Mouse (Mus musculus) intestine, embryonic 16.5 days (tissue): Measurements from ENCODE around the gene Akr1b7. TPM values are rescaled to one million over a fixed set of nuclear protein-coding genes. Genes with fewer than 3 reads are reported as not detected.
"Not testable (repeated sequence)": the region's sequence is repeated elsewhere in the genome, so short reads cannot be mapped to it uniquely, and the experiment has no call there.

Experiments used
- ATAC-seq: fragments of 200-750 bp; cut with Nextera tagmentation; 2 replicates; pipeline ENCODE4 v1.8.0; 2017; ENCODE audit warnings: moderate TSS enrichment, moderate library complexity
- H3K27ac ChIP-seq: fragments of 300-500 bp; sonication (generic); 2 replicates; pipeline ENCODE4 v1.5.1; 2014; ENCODE audit warnings: mild to moderate bottlenecking, low read length
- H3K27me3 ChIP-seq: fragments of 300-500 bp; sonication (generic); replicated peaks from 2 replicates; pipeline ENCODE4 v1.6.1; 2014; ENCODE audit warnings: low read length, control low read depth, mixed read lengths; ENCODE audit not compliant: control insufficient read depth, insufficient read depth
- H3K36me3 ChIP-seq: fragments of 300-500 bp; sonication (generic); 2 replicates; pipeline ENCODE4 v1.6.1; 2014; ENCODE audit warnings: low read length, control low read depth; ENCODE audit not compliant: control insufficient read depth, insufficient read depth
- H3K4me1 ChIP-seq: fragments of 300-500 bp; sonication (generic); 2 replicates; pipeline ENCODE4 v1.6.1; 2014; ENCODE audit warnings: low read length, control low read depth, mixed read lengths; ENCODE audit not compliant: control insufficient read depth, insufficient read depth
- H3K4me2 ChIP-seq: fragments of 300-500 bp; sonication (generic); 2 replicates; pipeline ENCODE4 v1.6.1; 2014; ENCODE audit warnings: low read depth, low read length, control low read depth
- H3K4me3 ChIP-seq: fragments of 300-500 bp; sonication (generic); 2 replicates; pipeline ENCODE4 v1.5.1; 2014; ENCODE audit warnings: mild to moderate bottlenecking, low read length
- H3K9ac ChIP-seq: fragments of 300-500 bp; sonication (generic); 2 replicates; pipeline ENCODE4 v1.6.1; 2014; ENCODE audit warnings: low read depth, low read length
- H3K9me3 ChIP-seq: fragments of 300-500 bp; sonication (generic); 2 replicates; pipeline ENCODE4 v1.6.1; 2016; ENCODE audit warnings: low read length, control low read depth; ENCODE audit not compliant: control insufficient read depth
- WGBS: fragments of 180-500 bp; shearing (Covaris S2); extraction: QIAGEN DNeasy Blood & Tissue Kit; methylation state at CpG from one replicate; pipeline ENCODE4 v1.1.7; 2014; 5-methylcytosine and 5-hydroxymethylcytosine counted together
- polyA plus RNA-seq: library from polyadenylated mRNA; unstranded; fragments of >200 nt; fragmentation: Nextera tagmentation; extraction: Ambion mirVana; gene quantifications from 2 replicates; pipeline ENCODE4 v1.2.1, GENCODE M21; 2015

Akr1b7 gene
- polyA plus RNA-seq, 1 experiment from 2014 or later = 39.6 TPM

DNA sequence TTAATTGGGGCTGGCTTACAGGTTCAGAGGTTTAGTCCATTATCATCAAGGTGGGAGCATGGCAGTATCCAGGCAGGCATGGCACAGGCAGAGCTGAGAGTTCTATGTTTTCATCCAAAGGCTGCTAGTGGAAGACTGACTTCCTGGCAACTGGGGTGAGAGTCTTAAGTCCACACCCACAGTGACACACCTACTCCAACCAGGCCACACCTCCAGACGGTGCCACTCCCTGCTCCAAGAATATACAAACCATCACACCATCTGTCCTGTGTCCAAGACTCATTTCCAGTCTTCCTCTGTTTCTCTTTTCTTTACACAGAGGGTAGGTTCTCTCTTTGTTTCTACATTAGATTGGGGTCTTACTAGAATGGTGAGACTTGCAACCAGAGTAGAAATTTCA lies 1.3 kb downstream of the Akr1b7 start:
- H3K9me3 ChIP-seq, H3K36me3 ChIP-seq, H3K4me1 ChIP-seq, H3K27me3 ChIP-seq, H3K4me2 ChIP-seq, H3K9ac ChIP-seq, H3K27ac ChIP-seq, H3K4me3 ChIP-seq: not testable (repeated sequence)
- ATAC-seq = peak; percentile 55; the same call in 1 of the 2 replicates
- 13% methylated on average over 1 of the region's 1 CpGs for WGBS

DNA sequence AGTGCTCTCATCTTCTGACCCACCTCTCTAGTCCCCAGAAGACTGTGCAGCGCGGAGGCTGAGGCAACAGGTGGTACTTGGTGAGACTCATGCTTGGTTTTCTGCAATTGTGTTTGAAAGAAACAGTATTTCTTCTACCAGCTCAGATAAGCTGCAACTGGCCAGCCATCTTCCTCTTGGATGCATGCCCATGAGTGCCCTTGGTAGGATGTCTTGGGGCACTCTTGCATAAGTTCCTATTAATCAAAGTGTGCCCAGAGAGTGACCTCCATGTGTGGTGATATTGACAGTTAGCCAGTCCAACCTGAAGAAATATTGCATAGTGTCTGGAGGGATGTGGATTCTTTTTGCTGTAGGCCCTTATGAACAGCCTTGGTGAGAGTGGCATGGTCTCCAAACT lies 4.4 kb downstream of the Akr1b7 start:
- no peaks in the 10 kb centered on the region for H3K36me3 ChIP-seq

DNA sequence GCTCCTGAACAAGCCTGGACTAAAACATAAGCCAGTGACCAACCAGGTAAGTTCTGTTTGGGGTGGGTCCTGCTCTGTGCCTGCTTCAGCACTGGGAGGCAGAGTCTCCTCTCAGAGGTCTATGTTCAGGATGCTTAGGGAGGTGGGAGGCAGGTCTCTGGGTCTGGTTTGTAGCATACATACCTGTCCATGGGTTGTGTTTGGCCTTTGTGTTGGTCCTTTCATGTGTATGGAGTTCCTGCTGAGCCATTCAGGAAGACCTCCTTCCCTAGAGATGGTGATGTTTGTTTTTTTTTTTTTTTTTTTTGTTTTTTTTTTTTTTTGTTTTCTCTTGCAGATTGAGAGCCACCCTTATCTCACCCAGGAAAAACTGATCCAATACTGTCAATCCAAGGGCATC lies 6.9 kb downstream of the Akr1b7 start:
- Histone ChIP-seq H3K27me3 (no peaks in the 10 kb centered on the region), H3K4me2 (no peak overlapping the region), H3K4me1 (no peaks in the 10 kb centered on the region), H3K27ac (no peak overlapping the region), H3K9ac (no peak overlapping the region), H3K9me3 (no peaks in the 10 kb centered on the region), H3K4me3 (no peak overlapping the region), H3K36me3 (no peaks in the 10 kb centered on the region)
- no peak for ATAC-seq

More for the DNA sequence above, 4.4 kb downstream of the Akr1b7 start:
- H3K27me3 ChIP-seq = no peaks in the 10 kb centered on the region
- no peak overlapping the region for H3K4me3 ChIP-seq
- H3K4me2 ChIP-seq = no peak overlapping the region
- 100% methylated on average over 2 of the region's 2 CpGs for WGBS
- H3K27ac ChIP-seq = no peak overlapping the region
- H3K9me3 ChIP-seq = no peaks in the 10 kb centered on the region
- no peak overlapping the region for H3K9ac ChIP-seq
- no peak for ATAC-seq
- no peaks in the 10 kb centered on the region for H3K4me1 ChIP-seq

DNA sequence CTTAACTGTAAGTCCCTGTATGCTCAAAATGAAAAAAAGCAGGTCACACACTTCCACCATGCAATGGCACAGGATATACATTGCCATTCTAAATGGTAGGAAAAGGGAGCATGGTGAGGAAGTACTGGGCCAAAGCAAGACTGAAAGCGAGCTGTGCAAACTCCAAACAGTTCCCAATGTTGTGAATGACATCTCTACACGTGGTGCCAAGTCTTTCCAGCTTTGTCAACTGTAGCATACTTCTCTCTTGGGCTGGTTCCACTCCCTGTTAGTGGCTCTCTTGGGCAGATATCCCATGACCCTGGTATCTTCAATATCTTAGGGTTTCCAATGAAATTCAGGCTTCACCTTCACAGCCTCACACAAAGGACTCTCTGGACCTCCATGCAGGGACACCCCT lies 26.9 kb downstream of the Akr1b7 start:
- WGBS = 59% methylated on average over 2 of the region's 2 CpGs
- ATAC-seq = no peak
- Histone ChIP-seq H3K4me3 (no peak overlapping the region), H3K27me3 (no peaks in the 10 kb centered on the region), H3K27ac (no peak overlapping the region), H3K4me2 (no peak overlapping the region), H3K9ac (no peak overlapping the region), H3K36me3 (no peaks in the 10 kb centered on the region), H3K9me3 (no peaks in the 10 kb centered on the region), H3K4me1 (no peaks in the 10 kb centered on the region)

DNA sequence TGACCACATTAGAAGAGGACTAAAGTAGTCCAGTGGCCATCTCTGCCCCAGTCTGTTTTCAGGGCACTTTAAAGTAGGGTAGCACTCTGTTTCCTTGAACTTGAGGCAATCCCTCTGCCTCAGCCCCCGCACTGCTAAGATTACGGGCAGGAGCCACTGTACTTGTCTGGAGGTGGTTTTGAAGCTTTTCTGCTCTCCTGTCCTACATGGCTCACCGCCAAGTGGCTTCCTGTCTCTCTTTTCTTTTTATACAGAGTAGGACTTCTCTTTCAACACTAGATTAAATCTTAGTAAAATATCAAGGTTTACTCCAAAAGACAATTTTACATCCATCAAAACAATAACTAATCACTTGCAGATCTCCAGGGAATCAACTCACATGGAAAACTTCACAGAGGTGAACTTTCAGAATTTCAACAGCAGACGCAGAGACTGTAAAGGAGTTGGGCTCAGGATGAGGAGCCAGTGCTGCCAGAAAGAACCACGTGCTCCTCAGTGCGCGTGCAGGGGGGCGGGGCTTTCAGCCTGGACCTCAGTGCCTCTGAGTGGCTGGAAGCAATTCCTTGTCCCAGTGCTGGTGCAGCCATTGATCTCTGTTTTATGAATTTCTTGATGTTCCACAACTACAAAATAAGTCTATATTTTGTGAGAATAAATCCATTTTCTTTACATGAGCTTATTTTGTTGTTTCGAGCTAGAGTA lies 29.6 kb downstream of the Akr1b7 start:
- ATAC-seq = no peak
- Histone ChIP-seq H3K27me3 (no peaks in the 10 kb centered on the region), H3K4me1 (no peaks in the 10 kb centered on the region), H3K9ac (no peak overlapping the region), H3K4me3 (no peak overlapping the region), H3K9me3 (no peaks in the 10 kb centered on the region), H3K27ac (no peak overlapping the region), H3K36me3 (no peaks in the 10 kb centered on the region), H3K4me2 (no peak overlapping the region)
- WGBS = 59% methylated on average over 9 of the region's 9 CpGs

DNA sequence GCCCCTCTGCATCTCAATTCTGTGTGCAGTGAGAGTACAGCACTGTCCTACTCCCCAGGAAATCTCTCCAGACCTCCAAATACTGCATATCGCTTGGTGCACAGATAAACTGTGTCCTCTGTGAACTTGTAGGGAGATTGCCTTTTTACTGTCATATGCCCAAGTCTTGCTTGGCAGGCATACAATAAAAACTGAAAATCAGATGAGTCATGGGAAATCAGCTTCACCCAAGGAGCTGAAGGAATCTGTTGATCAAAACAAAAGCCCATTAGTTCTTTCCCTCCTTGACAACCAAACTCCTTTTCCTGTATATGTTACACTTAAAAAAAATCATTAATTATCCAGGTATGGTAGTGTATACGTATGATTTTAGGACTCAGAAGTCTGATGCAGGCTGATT lies 31.7 kb downstream of the Akr1b7 start:
- H3K9me3 ChIP-seq = no peaks in the 10 kb centered on the region
- ATAC-seq = no peak
- H3K9ac ChIP-seq = no peak overlapping the region
- no peak overlapping the region for H3K27ac ChIP-seq
- no peaks in the 10 kb centered on the region for H3K36me3 ChIP-seq
- no peak overlapping the region for H3K4me2 ChIP-seq
- no peak overlapping the region for H3K4me3 ChIP-seq
- no peaks in the 10 kb centered on the region for H3K27me3 ChIP-seq
- WGBS = 76% methylated on average over 2 of the region's 2 CpGs
- no peaks in the 10 kb centered on the region for H3K4me1 ChIP-seq

DNA sequence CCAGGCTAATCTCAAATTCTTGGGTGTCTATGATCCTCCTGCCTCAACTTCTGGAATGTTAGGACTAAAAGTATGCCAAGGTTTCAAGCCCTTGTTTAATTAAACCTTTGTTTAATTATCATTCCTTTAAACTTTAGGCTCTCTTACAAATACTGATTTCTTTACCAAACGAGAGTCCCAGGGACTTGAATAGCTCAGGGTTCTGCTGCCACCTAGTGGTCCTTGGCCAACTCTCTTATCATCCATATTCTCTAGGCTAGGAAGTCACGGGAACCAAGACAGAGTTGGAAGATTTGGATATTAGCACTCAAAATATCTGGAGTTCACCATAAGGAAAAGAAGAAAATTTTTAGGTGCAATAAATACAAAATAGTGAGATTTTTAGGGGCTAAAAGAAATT lies 35.8 kb downstream of the Akr1b7 start:
- ATAC-seq = no peak
- no peak overlapping the region for H3K9ac ChIP-seq
- H3K4me2 ChIP-seq = no peak overlapping the region
- no peaks in the 10 kb centered on the region for H3K27me3 ChIP-seq
- WGBS = 6% methylated on average over 2 of the region's 2 CpGs
- H3K36me3 ChIP-seq = no peaks in the 10 kb centered on the region
- H3K27ac ChIP-seq = no peak overlapping the region
- H3K4me1 ChIP-seq = no peaks in the 10 kb centered on the region
- H3K9me3 ChIP-seq = no peaks in the 10 kb centered on the region
- no peak overlapping the region for H3K4me3 ChIP-seq

DNA sequence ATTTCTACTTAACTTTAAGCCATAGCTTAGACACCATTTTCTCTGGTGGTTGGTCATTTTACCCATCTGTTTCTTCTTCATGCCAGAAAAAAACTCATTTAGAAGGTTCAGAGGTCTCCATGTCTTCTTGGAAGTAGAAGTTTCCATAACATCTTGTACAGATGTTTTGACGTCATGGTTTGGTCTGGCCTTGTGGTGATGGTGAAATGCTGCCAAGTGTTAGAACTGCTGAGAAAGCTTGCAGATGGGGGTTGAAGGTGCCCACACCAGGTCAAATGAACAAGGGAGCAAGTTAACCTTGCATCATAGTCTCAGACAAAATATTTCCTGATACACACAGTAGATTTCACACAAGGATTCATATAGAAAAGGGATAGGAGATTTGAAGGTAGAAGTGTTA lies 36.6 kb downstream of the Akr1b7 start:
- no peaks in the 10 kb centered on the region for H3K9me3 ChIP-seq
- H3K4me2 ChIP-seq = no peak overlapping the region
- ATAC-seq = no peak
- H3K4me1 ChIP-seq = no peaks in the 10 kb centered on the region
- no peaks in the 10 kb centered on the region for H3K36me3 ChIP-seq
- no peaks in the 10 kb centered on the region for H3K27me3 ChIP-seq
- 73% methylated on average over 1 of the region's 1 CpGs for whole genome bisulfite sequencing
- no peak overlapping the region for H3K27ac ChIP-seq
- no peak overlapping the region for H3K4me3 ChIP-seq
- H3K9ac ChIP-seq = no peak overlapping the region

DNA sequence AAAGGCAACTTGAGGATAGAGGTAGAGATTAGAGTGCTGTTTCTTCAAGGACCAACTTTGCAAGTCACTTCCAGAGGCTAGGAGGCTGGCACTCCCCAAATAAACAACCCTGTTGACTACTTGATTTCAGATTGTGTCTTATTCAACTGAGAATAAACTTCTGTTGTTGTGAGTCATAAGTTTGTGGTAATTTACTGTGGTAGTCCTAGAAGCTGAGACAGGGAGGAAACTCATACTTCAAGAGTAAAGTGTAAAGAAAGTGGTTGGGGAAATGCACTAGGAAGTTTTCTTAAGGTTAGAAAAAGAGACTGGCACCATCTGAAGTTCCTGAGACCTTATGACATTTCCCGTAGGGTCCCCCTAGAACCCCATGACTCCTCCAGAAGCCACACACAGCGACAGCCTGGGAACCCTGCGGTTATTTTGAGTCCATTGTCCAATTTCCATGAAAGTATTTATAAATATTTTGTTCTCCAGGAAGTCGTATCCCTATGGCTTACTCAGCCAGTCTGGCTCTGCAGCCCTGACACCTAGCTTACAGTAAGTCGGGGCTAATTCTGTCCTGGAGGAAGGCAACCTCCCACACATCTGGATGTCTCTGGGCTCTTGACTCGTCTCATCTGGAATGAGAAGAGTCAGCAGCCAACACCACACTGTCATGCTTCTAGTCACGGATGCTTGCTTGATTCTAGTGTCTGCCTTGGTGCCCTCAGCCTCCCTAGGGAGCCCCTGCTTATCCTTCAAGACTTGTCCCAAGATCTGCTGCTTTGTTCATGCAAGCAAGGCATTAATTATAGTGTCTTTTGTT lies 41.0 kb downstream of the Akr1b7 start:
- no peaks in the 10 kb centered on the region for H3K4me1 ChIP-seq
- H3K4me2 ChIP-seq = no peak overlapping the region
- no peak for ATAC-seq
- H3K36me3 ChIP-seq = no peaks in the 10 kb centered on the region
- no peaks in the 10 kb centered on the region for H3K9me3 ChIP-seq
- 42% methylated on average over 7 of the region's 7 CpGs for WGBS
- no peak overlapping the region for H3K4me3 ChIP-seq
- H3K9ac ChIP-seq = no peak overlapping the region
- no peaks in the 10 kb centered on the region; the same call in 1 of the 2 replicates for H3K27me3 ChIP-seq
- H3K27ac ChIP-seq = no peak overlapping the region
